Mouse (Mus musculus) spleen, adult 2 months (tissue): ENCODE results near the gene Ccdc148. TPM values are rescaled to one million over a fixed set of nuclear protein-coding genes. Genes with fewer than 3 reads are reported as not detected.

Source experiments
- DNase-seq, 2 experiments: peaks; one replicate each; pipeline versions ENCODE4 v3.0.0 to v3.0.0-alpha.2; 2012 to 2021; ENCODE audit warnings: low spot score in 2 of 2, low read depth in 1 of 2
- H3K27ac ChIP-seq: fragments of 200-500 bp; 2 replicates; pipeline ENCODE4 v1.5.1; 2012; ENCODE audit warnings: low read length, inconsistent platforms; ENCODE audit not compliant: insufficient read depth
- H3K27me3 ChIP-seq: fragments of 200-500 bp; 2 replicates; pipeline ENCODE4 v1.6.1; 2012; ENCODE audit warnings: mild to moderate bottlenecking, moderate library complexity, low read length, inconsistent platforms; ENCODE audit not compliant: control insufficient read depth, insufficient read depth
- H3K36me3 ChIP-seq: fragments of 200-500 bp; 2 replicates; pipeline ENCODE4 v1.6.1; 2012; ENCODE audit warnings: mild to moderate bottlenecking, low read length, inconsistent platforms; ENCODE audit not compliant: control insufficient read depth, insufficient read depth
- H3K4me1 ChIP-seq: fragments of 200-500 bp; 2 replicates; pipeline ENCODE4 v1.6.1; 2011; ENCODE audit warnings: inconsistent platforms; ENCODE audit not compliant: control insufficient read depth, insufficient read depth, insufficient read length
- H3K4me3 ChIP-seq: fragments of 200-500 bp; 2 replicates; pipeline ENCODE4 v1.5.1; 2011; ENCODE audit warnings: mild to moderate bottlenecking, inconsistent platforms; ENCODE audit not compliant: insufficient read depth, insufficient read length; ENCODE audit errors: extremely low read depth
- CTCF ChIP-seq: fragments of 200-500 bp; IDR thresholded peaks from 2 replicates; pipeline ENCODE4 v1.5.1; 2011; ENCODE audit warnings: mild to moderate bottlenecking, inconsistent platforms; ENCODE audit not compliant: insufficient read depth, insufficient read length, insufficient replicate concordance; ENCODE audit errors: extremely low read depth
- POLR2A ChIP-seq: fragments of 200-500 bp; IDR thresholded peaks from 2 replicates; pipeline ENCODE4 v1.6.1; 2011; ENCODE audit warnings: low read depth, low read length, inconsistent platforms
- WGBS: fragments of 180-500 bp; shearing (Covaris S2); methylation state at CpG from one replicate; pipeline ENCODE4 v1.1.7; 2018; 5-methylcytosine and 5-hydroxymethylcytosine counted together
- polyA plus RNA-seq: library from polyadenylated mRNA; depleted of rRNA; stranded (reverse); fragments of >200 nt; gene quantifications from 2 replicates; pipeline ENCODE4 v1.2.3, GENCODE M21; 2012

Gene Ccdc148
- polyA plus RNA-seq, 1 experiment = 0.34 TPM

DNA sequence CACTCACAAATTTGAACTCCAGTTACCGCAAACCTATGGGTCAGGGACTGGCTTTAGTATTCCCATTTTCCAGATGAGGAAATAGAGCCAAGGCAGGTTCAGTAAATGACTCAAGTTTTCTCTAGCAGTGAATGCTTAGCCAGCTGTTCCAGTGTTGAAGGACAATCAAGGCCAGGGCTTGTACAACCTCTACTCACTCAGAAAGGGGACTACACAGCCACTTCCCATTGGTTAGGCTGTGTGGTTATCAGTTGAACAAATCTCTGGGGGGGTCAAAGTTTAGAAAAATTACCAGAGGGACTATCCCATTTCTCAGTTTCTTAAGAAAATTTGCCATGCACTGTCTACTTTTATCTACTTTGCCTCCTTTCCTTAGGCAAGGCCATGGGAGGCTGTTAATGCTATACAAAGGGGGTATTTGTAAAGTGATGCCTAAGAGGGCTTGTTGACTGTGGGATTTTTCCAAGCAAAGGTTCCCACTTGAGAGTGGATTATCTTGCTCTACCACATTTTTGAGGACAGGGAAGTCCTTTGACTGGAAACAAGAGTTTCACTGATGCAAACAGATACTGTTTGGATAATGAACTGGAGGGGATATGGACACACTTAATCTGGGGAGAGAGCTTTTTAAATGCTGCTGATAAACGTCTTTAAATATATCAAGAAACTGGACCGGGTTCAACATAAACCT lies 331.4 kb downstream of the Ccdc148 start:
- no peak overlapping the region for H3K4me3 ChIP-seq
- WGBS = 84% methylated on average over 3 of the region's 3 CpGs
- H3K4me1 ChIP-seq = no peaks in the 10 kb centered on the region
- no peak for DNase-seq
- TF ChIP-seq POLR2A (no peak), CTCF (no peak)
- no peaks in the 10 kb centered on the region for H3K36me3 ChIP-seq
- no peaks in the 10 kb centered on the region for H3K27me3 ChIP-seq
- no peak overlapping the region for H3K27ac ChIP-seq

DNA sequence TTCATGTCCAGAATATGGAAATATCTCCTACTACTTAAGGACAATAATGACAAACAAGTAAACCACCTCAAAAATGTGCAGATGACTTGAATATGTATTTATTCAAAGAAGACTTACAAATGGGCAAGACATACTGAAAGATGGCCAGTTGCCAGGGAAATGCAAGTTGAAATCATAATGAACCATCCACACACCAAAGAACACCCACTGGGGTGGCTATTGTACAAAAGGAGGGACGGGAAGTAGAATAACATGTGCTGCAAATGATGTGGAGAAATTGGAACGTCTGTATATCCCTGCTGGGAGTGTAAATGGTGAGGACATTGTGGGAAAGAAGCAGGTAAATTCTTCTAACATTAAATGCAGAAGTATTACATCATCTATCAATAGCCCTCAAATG lies 347.5 kb downstream of the Ccdc148 start:
- WGBS = 56% methylated on average over 2 of the region's 2 CpGs
- H3K27ac ChIP-seq = no peak overlapping the region
- no peak overlapping the region for H3K4me3 ChIP-seq
- TF ChIP-seq CTCF (no peak), POLR2A (no peak)
- no peaks in the 10 kb centered on the region for H3K36me3 ChIP-seq
- H3K4me1 ChIP-seq = no peaks in the 10 kb centered on the region
- no peaks in the 10 kb centered on the region for H3K27me3 ChIP-seq
- DNase-seq = no peak

DNA sequence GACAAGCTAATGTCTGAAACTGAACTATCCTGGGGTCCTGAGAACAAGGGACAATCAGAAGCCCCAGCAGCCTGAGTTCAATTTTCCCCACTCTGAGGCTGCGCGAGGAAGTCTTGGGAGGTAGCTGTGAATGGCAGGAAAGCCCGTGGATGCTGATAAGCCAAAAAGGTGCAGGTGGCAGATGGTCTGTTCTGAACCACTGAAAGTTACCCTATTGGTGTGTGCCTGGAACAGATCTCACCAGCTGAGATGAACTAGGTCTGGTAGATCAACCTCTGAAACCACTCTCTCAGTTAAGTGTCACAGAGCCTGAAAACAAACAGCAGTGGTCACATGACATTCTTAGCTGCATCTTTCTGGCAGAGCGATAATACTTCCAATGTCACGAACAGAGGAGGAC lies 360.9 kb downstream of the Ccdc148 start:
- Histone ChIP-seq H3K4me3 (no peak overlapping the region), H3K27me3 (no peaks in the 10 kb centered on the region), H3K4me1 (no peaks in the 10 kb centered on the region), H3K36me3 (no peaks in the 10 kb centered on the region), H3K27ac (no peak overlapping the region)
- DNase-seq = no peak
- WGBS = 80% methylated on average over 5 of the region's 5 CpGs
- TF ChIP-seq CTCF (no peak), POLR2A (no peak)

DNA sequence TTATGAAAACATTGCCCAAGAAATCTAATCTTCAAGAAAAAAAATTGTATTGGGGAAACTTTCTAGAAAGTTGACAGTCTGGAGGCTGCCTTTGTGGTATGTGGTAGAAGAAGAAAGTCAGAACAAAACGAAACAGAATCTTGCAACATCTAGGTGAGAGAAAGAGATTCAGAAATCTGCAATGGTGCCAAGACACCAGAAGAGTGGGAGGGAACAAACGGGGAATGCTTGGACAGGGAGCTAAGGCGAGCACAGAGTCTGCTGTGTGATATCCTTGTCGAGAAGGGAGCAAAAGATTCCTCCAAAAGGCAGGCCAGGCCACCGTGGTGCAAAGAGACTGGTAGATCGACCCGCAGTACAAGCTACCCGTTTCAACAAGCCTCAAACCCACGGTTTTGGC lies 361.4 kb downstream of the Ccdc148 start:
- TF ChIP-seq POLR2A (no peak), CTCF (no peak)
- WGBS = 79% methylated on average over 9 of the region's 9 CpGs
- DNase-seq = no peak
- no peak overlapping the region for H3K4me3 ChIP-seq
- H3K27me3 ChIP-seq = no peaks in the 10 kb centered on the region
- no peaks in the 10 kb centered on the region for H3K36me3 ChIP-seq
- no peaks in the 10 kb centered on the region for H3K4me1 ChIP-seq
- H3K27ac ChIP-seq = no peak overlapping the region

DNA sequence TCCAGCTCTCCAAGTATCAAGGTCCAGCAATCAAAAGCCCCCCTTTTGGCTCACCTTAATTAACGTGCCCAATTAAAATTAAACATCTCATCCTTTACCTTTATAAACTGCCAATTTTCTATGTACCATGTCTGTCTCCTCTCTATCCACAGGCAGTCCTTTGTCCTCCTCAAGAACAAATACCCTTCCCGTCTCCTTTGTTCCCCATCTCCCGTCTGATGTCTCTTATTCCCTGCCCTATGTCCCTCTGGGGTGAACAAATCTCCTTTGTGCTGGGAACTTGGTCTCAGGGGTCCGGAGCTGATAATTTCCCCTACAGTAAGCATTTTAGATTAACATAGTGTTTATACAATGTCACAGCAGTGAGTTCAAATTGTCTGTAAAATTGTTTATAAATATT lies 363.0 kb downstream of the Ccdc148 start:
- no peak for DNase-seq
- WGBS = 88% methylated on average over 4 of the region's 4 CpGs
- H3K27me3 ChIP-seq = no peaks in the 10 kb centered on the region
- TF ChIP-seq POLR2A = no peak
- no peak for TF ChIP-seq CTCF
- H3K4me1 ChIP-seq = no peaks in the 10 kb centered on the region
- H3K36me3 ChIP-seq = no peaks in the 10 kb centered on the region
- H3K27ac ChIP-seq = no peak overlapping the region
- H3K4me3 ChIP-seq = no peak overlapping the region

DNA sequence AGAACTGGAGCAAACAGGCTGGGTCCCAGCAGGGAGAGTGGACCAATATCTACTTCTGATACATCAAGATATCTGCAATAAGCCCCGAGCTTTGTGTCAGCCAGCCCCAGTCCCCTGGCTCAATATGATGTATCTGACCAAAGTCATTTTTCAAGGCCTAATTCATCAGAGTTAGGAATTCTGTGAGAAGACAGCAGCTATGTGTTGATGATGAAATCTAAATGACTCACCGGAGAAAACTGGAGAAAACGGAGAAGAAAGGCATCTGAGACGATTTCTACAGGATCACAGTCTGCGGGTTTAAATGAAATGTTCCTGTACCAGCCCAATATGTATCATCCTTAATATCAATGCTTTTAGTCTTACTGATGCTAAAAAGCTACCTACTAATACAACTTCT lies 365.1 kb downstream of the Ccdc148 start:
- no peaks in the 10 kb centered on the region for H3K27me3 ChIP-seq
- H3K4me3 ChIP-seq = no peak overlapping the region
- 95% methylated on average over 5 of the region's 5 CpGs for WGBS
- TF ChIP-seq POLR2A (no peak), CTCF (no peak)
- DNase-seq = no peak
- H3K27ac ChIP-seq = no peak overlapping the region
- H3K36me3 ChIP-seq = no peaks in the 10 kb centered on the region
- no peaks in the 10 kb centered on the region for H3K4me1 ChIP-seq

DNA sequence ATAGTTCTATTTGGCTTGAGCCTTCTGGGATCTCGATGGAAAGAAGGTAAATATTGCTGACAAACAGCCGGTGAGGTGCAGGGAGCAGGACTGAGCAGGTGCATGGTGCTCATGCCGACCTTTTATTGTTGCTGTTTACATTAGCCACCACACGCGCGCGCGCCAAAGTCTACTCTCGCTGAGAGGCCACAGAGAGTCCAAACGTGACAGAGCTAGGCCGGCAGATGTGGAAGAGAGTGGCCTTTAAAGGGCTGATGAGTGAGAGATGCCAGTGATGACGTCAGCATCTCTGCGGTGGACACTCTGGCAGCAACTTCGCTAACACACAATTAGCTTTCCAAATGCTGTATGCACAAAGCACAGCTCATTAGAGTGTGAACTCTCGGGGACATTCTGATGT lies 366.0 kb downstream of the Ccdc148 start:
- Histone ChIP-seq H3K27me3 (no peaks in the 10 kb centered on the region), H3K4me1 (no peaks in the 10 kb centered on the region), H3K4me3 (no peak overlapping the region), H3K36me3 (no peaks in the 10 kb centered on the region), H3K27ac (no peak overlapping the region)
- WGBS = 92% methylated on average over 15 of the region's 15 CpGs
- no peak for DNase-seq
- TF ChIP-seq CTCF = no peak
- no peak for TF ChIP-seq POLR2A
